Mouse (Mus musculus) gastrocnemius, postnatal 14 days (tissue): ENCODE measurements at regions not wholly inside any gene's neighbourhood (a gene's known extent, or its start where the extent isn't known, plus 50 kb on each side); places are given as distances from the start of the nearest gene placed in this dataset.

ENCODE experiments used
- DNase-seq: peaks from one replicate; pipeline ENCODE4 v3.0.0; 2021; ENCODE audit warnings: mixed read lengths
- intact Hi-C: fragments of 180-260 bp; cut with DNase I; formaldehyde crosslinking; loops from one replicate; pipeline ENCODE4 v1.15.1; 2025; ENCODE audit warnings: low total_unique reads

- intact Hi-C loops, result no loop called here
- no peak for DNase-seq
These were observed 420.8 kb upstream of the Lcorl start for GRCm38 (mm10) chr5:46278190-46278589.

DNA sequence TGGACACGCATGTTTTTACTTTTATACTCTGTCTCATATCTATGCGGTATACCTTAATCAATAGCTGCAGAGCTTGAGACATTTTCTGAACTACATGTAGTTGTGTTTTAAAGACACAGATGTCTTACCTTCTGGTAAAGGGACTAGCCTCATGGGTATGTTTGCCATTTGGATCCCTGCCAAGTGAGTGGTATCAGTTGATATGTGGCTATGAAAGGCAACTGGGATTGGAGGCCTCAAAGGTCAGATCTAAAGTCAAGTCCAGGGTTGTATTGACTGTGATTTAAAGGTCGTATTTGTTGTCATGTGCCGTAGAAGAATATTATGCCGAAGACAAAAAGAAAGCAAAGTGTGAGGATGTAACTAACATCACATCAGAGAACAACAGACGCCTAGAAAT lies 399.3 kb upstream of the Lcorl start:
- DNase-seq, result no peak
- intact Hi-C loops, result no loop called here

DNA sequence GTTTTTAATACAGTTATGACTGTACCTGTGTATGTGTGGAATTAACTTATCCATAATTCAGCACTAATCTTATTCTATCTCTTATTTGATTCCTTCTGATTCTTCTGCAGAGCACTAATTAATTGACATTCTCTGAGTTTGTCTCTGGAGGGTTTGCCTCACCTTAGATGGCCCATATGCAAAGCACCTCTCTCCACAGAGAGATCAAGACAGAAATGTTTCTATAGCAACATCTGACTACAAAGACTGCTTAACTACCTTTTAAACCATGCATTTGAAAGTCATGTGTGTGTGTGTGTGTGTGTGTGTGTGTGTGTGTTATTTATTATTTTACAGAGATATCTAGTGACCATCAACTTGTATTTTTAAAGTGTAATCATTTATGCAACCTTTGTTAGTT lies 396.5 kb upstream of the Lcorl start:
- intact Hi-C loops, result no loop called here

GRCm38 (mm10) chr5:46235364-46236067 lies 378.1 kb upstream of the Lcorl start:
- intact Hi-C loops, result no loop called here
- no peak for DNase-seq

More for the DNA sequence above, 396.5 kb upstream of the Lcorl start:
- no peak for DNase-seq

DNA sequence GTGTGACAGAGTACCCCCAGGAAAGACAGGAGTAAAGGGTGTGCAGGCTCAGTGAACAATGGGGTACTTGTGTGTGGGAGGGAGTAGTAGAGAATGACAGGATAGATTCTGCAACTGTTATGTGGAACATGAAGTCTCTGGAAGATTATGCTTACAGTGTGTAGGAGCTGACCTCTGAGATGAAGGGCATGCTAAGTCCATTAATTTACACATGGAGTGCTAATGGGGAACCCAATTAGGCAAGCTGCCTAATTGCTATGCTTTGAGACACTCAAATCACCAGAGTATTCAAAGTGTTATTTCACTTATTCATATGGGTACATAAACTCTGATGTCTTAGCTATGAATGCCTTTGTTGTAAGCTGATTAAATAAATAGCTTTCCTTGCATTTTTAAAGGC lies 375.4 kb upstream of the Lcorl start:
- DNase-seq, result no peak
- intact Hi-C loops, result no loop called here

DNA sequence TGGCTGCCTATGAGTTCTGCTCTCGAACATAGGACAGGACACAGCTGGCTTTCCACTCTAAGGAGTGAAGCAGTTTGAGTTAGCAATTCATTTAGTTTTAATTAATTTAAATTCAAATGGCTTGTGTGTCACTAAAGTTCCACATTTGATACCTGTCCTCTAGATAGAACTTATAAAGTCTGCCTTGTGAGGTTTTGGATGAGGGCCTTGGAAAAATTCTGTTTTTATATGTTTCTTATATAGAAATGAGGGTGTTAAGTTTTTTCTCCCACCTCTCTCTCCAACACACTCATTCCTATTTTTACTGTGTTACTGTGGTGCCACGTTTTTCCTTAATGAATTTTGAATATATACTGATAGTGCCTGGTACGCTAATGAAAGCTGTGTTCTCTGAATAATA lies 371.3 kb upstream of the Lcorl start:
- intact Hi-C loops, result no loop called here
- no peak for DNase-seq

GRCm38 (mm10) chr5:46212845-46213468 lies 355.5 kb upstream of the Lcorl start:
- intact Hi-C loops, result no loop called here
- DNase-seq, result no peak

- intact Hi-C loops, result no loop called here
- DNase-seq, result no peak
These were observed 351.7 kb upstream of the Lcorl start for GRCm38 (mm10) chr5:46209076-46209475.

GRCm38 (mm10) chr5:46203744-46204143 lies 346.3 kb upstream of the Lcorl start:
- intact Hi-C loops, result no loop called here
- DNase-seq, result no peak

DNA sequence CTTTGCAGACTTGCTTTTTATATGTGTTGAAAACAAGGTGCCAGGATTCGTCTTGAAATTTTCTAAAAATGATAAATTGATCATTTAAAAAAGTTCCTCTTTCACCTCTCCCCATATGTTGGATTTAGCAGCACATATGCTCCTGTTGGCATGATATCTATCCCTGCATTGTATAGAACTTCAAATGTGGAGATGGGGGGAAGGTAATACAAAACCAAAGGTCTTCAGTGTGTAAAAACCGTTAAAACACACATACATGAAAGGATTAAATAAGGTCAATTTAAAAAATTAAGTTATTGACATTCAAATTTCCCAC lies 345.0 kb upstream of the Lcorl start:
- intact Hi-C loops, result no loop called here
- DNase-seq, result no peak

DNA sequence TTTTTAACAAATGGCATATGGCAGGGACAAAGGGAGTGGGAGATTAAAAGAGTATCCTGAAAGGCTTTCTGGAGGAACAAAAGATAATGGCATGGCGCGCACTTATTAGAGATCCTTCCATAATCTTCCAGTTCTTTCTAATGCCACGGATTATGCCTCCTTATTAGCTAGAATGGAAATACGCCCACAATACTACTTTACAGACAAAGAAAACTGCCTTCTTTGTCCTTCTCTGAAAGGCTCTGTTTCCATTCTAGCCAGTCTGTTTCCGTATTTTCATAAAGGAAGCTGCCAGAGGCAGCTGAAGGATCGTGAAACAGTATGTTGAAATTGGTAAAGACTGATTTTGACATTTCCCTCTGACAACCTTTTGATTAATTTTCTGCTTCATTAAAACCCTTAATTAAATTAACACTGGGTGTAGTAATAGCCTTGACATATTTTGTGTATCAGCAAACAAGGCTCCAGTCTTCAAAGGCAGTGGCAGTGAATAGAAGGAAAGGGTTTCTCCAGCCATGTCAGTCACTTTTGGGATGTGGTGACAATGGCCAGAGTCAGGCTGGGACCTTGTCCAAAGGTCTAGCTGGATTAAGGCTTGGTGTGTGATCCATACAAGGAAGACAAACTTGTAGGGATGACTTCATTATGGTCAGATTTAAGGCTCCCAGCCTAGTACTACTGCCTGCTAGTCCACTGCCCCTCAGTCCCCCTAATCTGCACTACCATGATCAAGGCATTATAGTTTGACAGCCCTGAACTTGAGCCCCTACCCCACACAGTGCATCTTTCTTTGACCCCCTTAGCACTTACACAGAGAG lies 344.4 kb upstream of the Lcorl start:
- intact Hi-C loops, result no loop called here
- DNase-seq, result no peak

GRCm38 (mm10) chr5:46186908-46187307 lies 329.5 kb upstream of the Lcorl start:
- no peak for DNase-seq
- intact Hi-C loops, result no loop called here

DNA sequence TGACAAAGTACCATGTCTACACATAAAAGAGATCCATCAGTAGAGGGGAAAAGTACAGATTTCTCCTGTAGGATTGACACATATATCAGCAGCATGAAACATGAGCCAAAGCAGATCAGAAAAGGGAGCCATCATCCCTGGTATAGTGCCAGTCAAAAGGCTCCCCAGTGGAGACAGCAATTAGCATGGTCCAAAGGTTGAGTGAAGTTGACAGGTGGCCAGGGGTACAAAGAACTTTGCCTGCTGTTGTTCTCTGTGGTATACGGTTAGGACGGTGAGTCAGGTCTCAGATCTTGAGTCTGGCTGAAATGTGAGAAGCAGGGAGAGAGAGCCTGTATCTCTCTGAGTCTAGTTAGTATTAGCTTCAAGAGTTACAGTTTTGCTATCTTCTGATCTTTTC lies 324.7 kb upstream of the Lcorl start:
- no peak for DNase-seq
- intact Hi-C loops, result no loop called here

GRCm38 (mm10) chr5:46172315-46172714 lies 314.9 kb upstream of the Lcorl start:
- no peak for DNase-seq
- intact Hi-C loops, result no loop called here

DNA sequence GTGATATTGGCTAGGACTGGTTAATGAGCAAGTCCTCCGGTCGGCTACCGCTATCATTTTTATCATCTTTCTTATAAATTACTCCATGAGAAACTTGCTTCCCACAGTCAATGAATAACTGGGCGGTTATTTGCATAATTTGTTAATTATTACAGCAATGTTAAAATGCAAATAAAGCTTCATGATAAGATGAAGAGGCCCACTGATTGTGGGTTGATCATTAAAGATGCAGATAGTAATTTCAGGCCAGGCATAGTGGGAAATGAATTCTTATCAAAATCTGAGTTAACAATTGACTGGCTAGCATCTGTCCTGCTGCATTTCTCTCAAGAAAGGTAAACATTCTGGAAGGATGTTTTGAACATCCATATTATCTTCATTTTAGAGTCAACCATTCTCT lies 303.4 kb upstream of the Lcorl start:
- intact Hi-C loops, result no loop called here
- no peak for DNase-seq

DNA sequence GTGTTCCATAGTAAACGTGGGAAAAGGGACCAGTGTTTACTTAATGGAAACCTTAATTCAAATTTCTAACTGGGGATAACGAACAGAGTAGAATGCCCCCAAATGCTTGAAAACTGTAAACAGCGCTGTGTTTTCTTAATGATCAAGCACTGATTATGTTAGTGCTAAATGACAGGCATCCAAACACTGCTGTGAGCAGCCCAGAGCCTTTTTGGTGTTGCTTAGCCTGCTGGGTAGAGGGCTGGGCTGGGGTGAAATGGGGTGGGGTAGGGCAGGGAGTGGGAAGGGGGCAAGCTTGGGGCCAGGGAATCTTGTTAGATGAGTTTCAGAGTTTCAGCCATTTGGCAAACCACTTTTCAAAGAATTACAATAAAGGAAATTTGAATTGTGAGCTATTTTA lies 294.6 kb upstream of the Lcorl start:
- no peak for DNase-seq
- intact Hi-C loops, result no loop called here

GRCm38 (mm10) chr5:46150825-46151224 lies 293.4 kb upstream of the Lcorl start:
- DNase-seq, result peak; percentile 7

DNA sequence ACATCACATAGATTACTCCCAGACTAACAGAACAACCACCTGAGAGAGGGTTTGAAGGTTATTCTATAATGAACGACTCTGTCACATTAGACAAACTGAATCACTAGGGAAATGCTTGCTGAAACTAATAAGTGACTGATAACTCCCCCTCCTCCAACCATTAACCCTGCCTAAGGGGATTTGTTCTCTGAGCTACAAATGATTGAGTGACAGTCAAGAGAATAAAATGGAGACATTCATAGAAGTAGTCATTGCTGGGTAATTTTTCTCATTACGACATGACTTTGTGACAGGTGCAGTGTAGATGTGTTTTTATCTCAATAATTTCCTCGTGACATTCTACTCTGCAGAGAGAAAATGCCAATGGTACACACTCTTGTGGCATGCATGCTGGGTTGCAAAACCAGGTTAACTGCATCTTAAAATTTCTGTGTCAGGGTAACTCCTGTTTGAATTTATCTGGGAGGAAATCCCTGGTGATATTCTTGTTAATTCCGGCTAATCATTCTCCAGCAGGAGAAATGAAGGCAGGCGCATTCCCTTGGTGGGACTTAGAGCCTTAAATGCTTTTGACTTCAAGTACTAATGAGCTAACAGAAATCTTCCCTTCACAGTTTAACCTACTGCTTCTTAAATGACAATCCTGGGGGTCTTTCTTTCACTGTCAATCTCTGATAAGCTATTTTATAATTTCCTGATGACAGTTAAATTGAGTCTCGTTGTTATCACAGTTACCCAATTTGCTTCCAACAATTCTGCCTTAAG lies 292.6 kb upstream of the Lcorl start:
- no peak for DNase-seq
- intact Hi-C loops, result no loop called here

More at GRCm38 (mm10) chr5:46150825-46151224, 293.4 kb upstream of the Lcorl start:
- intact Hi-C loops, result no loop called here

DNA sequence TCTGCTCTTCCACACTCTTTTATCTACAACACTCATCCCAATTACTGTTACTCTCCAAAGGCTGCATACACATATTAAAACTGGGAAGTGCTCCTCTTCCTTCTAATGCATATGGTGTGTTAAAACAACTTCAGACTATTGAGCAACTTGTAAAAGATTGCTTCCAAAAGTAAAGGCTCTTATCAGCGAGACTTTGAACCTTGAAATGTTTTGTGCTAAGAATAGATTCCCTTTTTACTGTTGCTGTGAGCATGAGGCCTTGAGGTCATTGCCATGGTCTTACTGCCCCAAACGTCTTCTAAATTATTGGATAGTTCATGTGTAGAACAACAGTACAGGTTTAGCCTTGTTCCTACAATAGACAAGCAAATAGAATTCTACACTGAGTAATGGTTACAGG lies 281.6 kb upstream of the Lcorl start:
- intact Hi-C loops, result no loop called here

DNA sequence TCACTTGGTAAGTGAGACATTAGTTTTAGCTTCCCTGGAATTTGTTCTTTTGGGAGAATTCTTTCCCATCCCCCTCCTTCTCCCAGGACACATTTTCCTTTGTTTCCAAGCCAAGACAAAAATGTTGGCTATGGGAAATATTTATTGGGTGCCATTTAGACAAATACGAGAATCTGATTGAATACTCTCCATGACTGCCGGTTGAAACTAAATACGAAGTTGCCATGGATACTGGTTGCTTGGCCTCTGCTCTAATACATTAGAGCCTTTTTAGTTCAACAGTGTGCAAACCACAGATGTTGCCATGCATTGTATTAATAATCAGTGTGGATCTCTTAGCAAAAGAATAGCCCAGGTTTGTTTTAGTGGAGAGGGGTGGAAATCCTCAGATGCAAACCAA lies 280.3 kb upstream of the Lcorl start:
- intact Hi-C loops, result no loop called here
- DNase-seq, result no peak

More for the DNA sequence above, 281.6 kb upstream of the Lcorl start:
- no peak for DNase-seq
